Mouse (Mus musculus) myocyte (in vitro differentiated cells): ENCODE results near the gene Fam210b. TPM values are rescaled to one million over a fixed set of nuclear protein-coding genes. Genes with fewer than 3 reads are reported as not detected.
A peak's percentile ranks its signal among the peaks of the same experiment; 100 is the strongest.

Source experiments
- H3K27me3 ChIP-seq: one replicate; pipeline ENCODE4 v1.6.1; 2011; ENCODE audit not compliant: control insufficient read depth, insufficient read depth, insufficient read length
- H3K36me3 ChIP-seq: one replicate; pipeline ENCODE4 v1.6.1; 2011; ENCODE audit not compliant: control insufficient read depth, insufficient read depth
- H3K4me2 ChIP-seq: one replicate; pipeline ENCODE4 v1.6.1; 2011; ENCODE audit warnings: low read depth, control low read depth
- H3K4me3 ChIP-seq: one replicate; pipeline ENCODE4 v1.5.1; 2011; ENCODE audit warnings: mild to moderate bottlenecking, control low read depth, moderate library complexity
- H3K79me2 ChIP-seq: one replicate; pipeline ENCODE4 v1.6.1; 2011; ENCODE audit not compliant: control insufficient read depth, insufficient read depth
- H3ac ChIP-seq: one replicate; pipeline ENCODE4 v1.6.1; 2011; ENCODE audit not compliant: control insufficient read depth, insufficient read length
- CEBPB ChIP-seq: IDR thresholded peaks from 2 replicates; pipeline ENCODE4 v1.6.1; 2011; ENCODE audit warnings: mild to moderate bottlenecking, moderate library complexity; ENCODE audit not compliant: poor library complexity, insufficient read depth, severe bottlenecking
- E2F4 ChIP-seq: IDR thresholded peaks from one replicate; pipeline ENCODE4 v1.6.1; 2011; ENCODE audit warnings: mild to moderate bottlenecking, control low read depth, moderate library complexity; ENCODE audit not compliant: insufficient read depth
- MAX ChIP-seq: IDR thresholded peaks from one replicate; pipeline ENCODE4 v1.6.1; 2011; ENCODE audit warnings: low read depth, mild to moderate bottlenecking, control low read depth
- MYOD1 ChIP-seq, 3 experiments: IDR thresholded peaks; one replicate each; pipeline ENCODE4 v1.6.1; 2011; ENCODE audit warnings: control low read depth in 2 of 3, low read depth in 2 of 3, mild to moderate bottlenecking in 2 of 3, moderate library complexity in 1 of 3; ENCODE audit not compliant: insufficient read length in 2 of 3, control insufficient read depth in 1 of 3
- MYOG ChIP-seq, 3 experiments: IDR thresholded peaks; one replicate each; pipeline ENCODE4 v1.6.1; 2011; ENCODE audit warnings: control low read depth in 2 of 3, low read depth in 2 of 3, mild to moderate bottlenecking in 2 of 3; ENCODE audit not compliant: insufficient read length in 2 of 3, control insufficient read depth in 1 of 3, insufficient read depth in 1 of 3
- POLR2A ChIP-seq: IDR thresholded peaks from one replicate; pipeline ENCODE4 v1.6.1; 2011; ENCODE audit warnings: low read depth, mild to moderate bottlenecking, control low read depth, moderate library complexity; ENCODE audit not compliant: insufficient read length
- POLR2AphosphoS2 ChIP-seq: IDR thresholded peaks from one replicate; pipeline ENCODE4 v1.6.1; 2011; ENCODE audit warnings: low read depth, control low read depth; ENCODE audit not compliant: insufficient read length
- REST ChIP-seq: IDR thresholded peaks from one replicate; pipeline ENCODE4 v1.6.1; 2011; ENCODE audit warnings: mild to moderate bottlenecking, control low read depth, moderate library complexity; ENCODE audit not compliant: insufficient read depth, insufficient read length
- SRF ChIP-seq: IDR thresholded peaks from one replicate; pipeline ENCODE4 v1.6.1; 2011; ENCODE audit warnings: low read depth; ENCODE audit not compliant: control insufficient read depth, insufficient read length
- TCF12 ChIP-seq: IDR thresholded peaks from one replicate; pipeline ENCODE4 v1.6.1; 2011; ENCODE audit warnings: mild to moderate bottlenecking, control low read depth; ENCODE audit not compliant: poor library complexity, insufficient read depth, severe bottlenecking
- TCF3 ChIP-seq: IDR thresholded peaks from one replicate; pipeline ENCODE4 v1.6.1; 2011; ENCODE audit warnings: low read depth, control low read depth; ENCODE audit not compliant: insufficient read length
- USF1 ChIP-seq: IDR thresholded peaks from one replicate; pipeline ENCODE4 v1.6.1; 2011; ENCODE audit warnings: low read depth, mild to moderate bottlenecking, control low read depth, moderate library complexity
- polyA plus RNA-seq: library from polyadenylated mRNA; unstranded; fragments of >200 nt; fragmentation: generic; extraction: Trizol; gene quantifications from one replicate; pipeline ENCODE4 v1.2.1, GENCODE M21; 2012; ENCODE audit warnings: missing spikeins

Gene Fam210b
- polyA plus RNA-seq = 3.9 TPM

DNA sequence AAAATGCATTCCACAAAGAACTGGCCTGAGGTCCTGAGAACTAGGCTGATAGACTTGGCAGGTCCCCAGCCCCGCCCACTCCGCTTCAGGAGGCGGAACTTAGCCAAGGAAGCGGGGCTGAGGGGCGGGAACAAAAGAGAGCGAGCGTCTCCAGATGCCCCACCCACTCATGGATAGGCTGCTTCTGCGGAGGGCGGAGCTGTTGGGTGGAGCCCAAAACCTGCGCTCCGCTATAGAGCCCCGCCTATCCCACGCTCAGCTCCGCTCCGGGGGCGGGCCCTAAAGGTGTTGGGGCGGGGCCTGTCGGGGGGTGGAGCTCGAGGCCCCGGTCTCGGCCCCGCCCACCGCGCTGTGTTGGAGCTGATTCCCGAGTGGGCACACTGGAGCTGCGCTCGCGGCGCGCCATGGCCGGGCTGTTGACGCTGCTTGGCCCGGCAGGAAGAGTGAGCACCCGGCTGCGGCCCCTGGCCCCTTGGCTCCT lies at the start of gene Fam210b:
Gene Fam210b (plus strand): TSS at position 308 of the 481 bp plus-strand sequence.
- Histone ChIP-seq H3K4me2 (peak within 1 kb of the TSS; percentile 93), H3K4me3 (peak within 1 kb of the TSS; percentile 37), H3ac (peak within 1 kb of the TSS; percentile 10), H3K36me3 (no peaks in the 10 kb centered on the region), H3K79me2 (no peaks in the 10 kb centered on the region), H3K27me3 (peaks cover 6% of the 10 kb centered on the region)
- TF ChIP-seq POLR2A (peak; percentile 86), POLR2AphosphoS2 (peak; percentile 67), USF1 (no peak), E2F4 (no peak), SRF (no peak), MAX (no peak), CEBPB (no peak), REST (no peak), TCF12 (no peak), TCF3 (no peak), MYOG (IDR thresholded peaks at IDR 0.05; ENCODE audit: control insufficient read depth in 1 of 3, insufficient read depth in 1 of 3, insufficient read length in 2 of 3, low read depth in 2 of 3) (no peak)

DNA sequence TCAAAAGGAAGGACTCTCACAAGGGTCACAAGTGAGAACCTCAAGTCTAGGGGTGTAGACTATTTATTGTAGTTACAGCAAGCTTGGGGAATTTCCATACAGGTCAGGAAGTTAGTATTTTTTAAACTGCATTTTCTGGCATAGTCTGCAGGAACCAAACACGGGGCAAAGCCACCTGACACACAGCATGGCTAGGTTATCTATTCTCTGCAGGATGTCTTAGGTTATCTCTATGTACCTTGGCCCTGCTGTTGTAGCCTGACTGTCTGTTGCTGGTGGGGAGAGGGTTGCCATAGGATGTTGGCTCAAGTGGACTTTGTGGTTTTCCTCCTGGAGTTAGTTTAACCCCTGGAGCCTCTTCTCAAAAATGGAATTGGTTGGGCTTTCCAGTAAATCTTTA lies 47.3 kb upstream of the Fam210b start:
- TF ChIP-seq MYOD1 (IDR thresholded peaks at IDR 0.05; ENCODE audit: control insufficient read depth in 1 of 3, insufficient read length in 2 of 3, low read depth in 2 of 3) = no peak
- no peak for TF ChIP-seq E2F4
- no peak for TF ChIP-seq MYOG (IDR thresholded peaks at IDR 0.05; ENCODE audit: control insufficient read depth in 1 of 3, insufficient read depth in 1 of 3, insufficient read length in 2 of 3, low read depth in 2 of 3)
- TF ChIP-seq POLR2A = no peak
- no peak for TF ChIP-seq CEBPB
- no peak for TF ChIP-seq TCF3
- TF ChIP-seq REST = no peak
- no peak for TF ChIP-seq TCF12
- TF ChIP-seq USF1 = no peak
- no peak for TF ChIP-seq SRF
- TF ChIP-seq POLR2AphosphoS2 = no peak
- peak overlapping the region; percentile 8 for H3K4me2 ChIP-seq

DNA sequence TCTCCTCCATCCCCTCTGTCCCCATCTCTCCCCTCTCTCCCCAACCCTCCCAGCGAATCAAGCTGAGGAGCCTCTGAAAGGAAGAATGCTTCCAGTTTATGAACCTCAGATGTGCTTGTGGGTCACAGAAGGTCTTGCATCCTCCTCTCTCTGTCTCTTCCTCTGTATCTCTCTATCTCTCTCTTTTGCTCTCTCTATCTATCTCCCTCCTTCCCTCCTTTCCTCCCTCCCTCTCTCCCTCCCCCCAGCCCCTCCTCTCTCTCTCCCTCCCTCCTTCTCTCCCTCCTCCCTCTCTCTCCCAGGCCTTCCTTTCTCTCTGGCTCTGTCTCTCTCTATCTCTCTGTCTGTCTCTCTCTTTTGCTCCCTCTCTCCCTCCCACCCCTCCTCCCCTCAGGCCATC lies 46.8 kb upstream of the Fam210b start:
- Histone ChIP-seq H3K4me2 (peak overlapping the region; percentile 8), H3K36me3 (no peaks in the 10 kb centered on the region), H3K4me3 (no peak overlapping the region), H3ac (no peak overlapping the region), H3K27me3 (no peaks in the 10 kb centered on the region), H3K79me2 (no peaks in the 10 kb centered on the region)
- TF ChIP-seq MAX = no peak
- no peak for TF ChIP-seq E2F4
- no peak for TF ChIP-seq SRF
- TF ChIP-seq REST = no peak
- no peak for TF ChIP-seq USF1
- no peak for TF ChIP-seq MYOG (IDR thresholded peaks at IDR 0.05; ENCODE audit: control insufficient read depth in 1 of 3, insufficient read depth in 1 of 3, insufficient read length in 2 of 3, low read depth in 2 of 3)
- TF ChIP-seq TCF3 = no peak
- TF ChIP-seq TCF12 = no peak
- no peak for TF ChIP-seq POLR2AphosphoS2
- no peak for TF ChIP-seq POLR2A
- no peak for TF ChIP-seq MYOD1 (IDR thresholded peaks at IDR 0.05; ENCODE audit: control insufficient read depth in 1 of 3, insufficient read length in 2 of 3, low read depth in 2 of 3)
- TF ChIP-seq CEBPB = no peak

More for the DNA sequence above, 47.3 kb upstream of the Fam210b start:
- H3K36me3 ChIP-seq = no peaks in the 10 kb centered on the region
- H3K79me2 ChIP-seq = no peaks in the 10 kb centered on the region
- H3ac ChIP-seq = no peak overlapping the region
- H3K4me3 ChIP-seq = no peak overlapping the region
- no peaks in the 10 kb centered on the region for H3K27me3 ChIP-seq

DNA sequence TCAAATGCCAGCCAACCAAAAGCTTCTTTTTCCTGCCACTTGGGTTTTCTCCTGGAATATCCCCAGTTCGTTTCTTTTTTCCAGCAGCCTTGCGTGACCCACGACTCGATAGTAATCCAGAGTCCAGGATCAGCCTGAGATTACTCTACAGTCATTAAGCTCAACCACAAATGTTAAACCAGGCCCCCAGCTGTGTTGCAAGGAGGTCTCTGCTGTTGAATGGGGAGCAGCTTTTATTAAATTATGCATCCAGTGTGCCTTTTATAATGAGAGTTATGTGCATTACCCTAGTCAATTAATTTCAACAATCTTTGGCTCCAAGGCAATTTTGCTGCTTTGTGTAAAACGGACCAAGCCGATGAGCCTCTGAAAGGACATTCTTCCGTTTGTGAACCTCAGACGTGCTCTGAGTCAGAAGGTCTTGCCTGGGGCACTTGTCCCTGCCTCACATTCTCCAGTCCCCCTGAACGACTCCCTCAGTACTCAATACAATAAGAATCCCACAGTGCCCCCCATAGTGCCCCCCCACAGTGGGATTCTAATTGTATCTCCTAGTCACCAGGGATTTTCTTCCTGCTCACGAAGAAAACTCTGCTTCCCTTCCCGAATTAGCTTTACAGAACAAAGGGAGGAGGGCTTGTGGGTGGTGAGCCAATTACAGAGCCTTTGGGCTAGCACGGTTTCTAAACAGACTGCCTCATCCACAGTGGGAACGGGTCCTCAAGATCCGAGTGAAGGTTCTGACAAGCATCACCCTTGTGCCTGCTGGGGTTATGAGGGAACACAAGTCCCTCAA lies 46.0 kb upstream of the Fam210b start:
- H3K4me3 ChIP-seq = no peak overlapping the region
- TF ChIP-seq E2F4 = no peak
- TF ChIP-seq REST = no peak
- no peak for TF ChIP-seq SRF
- H3ac ChIP-seq = no peak overlapping the region
- peak overlapping the region; percentile 19 for H3K4me2 ChIP-seq
- no peaks in the 10 kb centered on the region for H3K36me3 ChIP-seq
- H3K27me3 ChIP-seq = no peaks in the 10 kb centered on the region
- no peaks in the 10 kb centered on the region for H3K79me2 ChIP-seq
